Mouse (Mus musculus) embryonic facial prominence, embryonic 13.5 days (tissue): ENCODE results near the gene Tfb1m. TPM values are rescaled to one million over a fixed set of nuclear protein-coding genes. Genes with fewer than 3 reads are reported as not detected.

Experiments used
- ATAC-seq: fragments of 200-750 bp; cut with Nextera tagmentation; 2 replicates; pipeline ENCODE4 v1.8.0; 2017; ENCODE audit warnings: low read depth; ENCODE audit not compliant: insufficient number of reproducible peaks, insufficient read depth, low FRiP score, low TSS enrichment
- H3K27ac ChIP-seq: fragments of 300-500 bp; sonication (generic); 2 replicates; pipeline ENCODE4 v1.5.1; 2015; ENCODE audit warnings: moderate library complexity, mild to moderate bottlenecking, inconsistent platforms
- H3K27me3 ChIP-seq: fragments of 300-500 bp; sonication (generic); 2 replicates; pipeline ENCODE4 v1.6.1; 2015; ENCODE audit warnings: mild to moderate bottlenecking, inconsistent platforms
- H3K36me3 ChIP-seq: fragments of 300-500 bp; sonication (generic); 2 replicates; pipeline ENCODE4 v1.6.1; 2015; ENCODE audit warnings: mild to moderate bottlenecking, inconsistent platforms
- H3K4me1 ChIP-seq: fragments of 300-500 bp; sonication (generic); 2 replicates; pipeline ENCODE4 v1.6.1; 2015; ENCODE audit warnings: inconsistent platforms
- H3K4me2 ChIP-seq: fragments of 300-500 bp; sonication (generic); 2 replicates; pipeline ENCODE4 v1.6.1; 2015; ENCODE audit warnings: moderate library complexity, mild to moderate bottlenecking, inconsistent platforms
- H3K4me3 ChIP-seq: fragments of 300-500 bp; sonication (generic); 2 replicates; pipeline ENCODE4 v1.5.1; 2015; ENCODE audit warnings: mild to moderate bottlenecking, inconsistent platforms
- H3K9ac ChIP-seq: fragments of 300-500 bp; sonication (generic); 2 replicates; pipeline ENCODE4 v1.6.1; 2015; ENCODE audit warnings: mild to moderate bottlenecking, inconsistent platforms
- H3K9me3 ChIP-seq: fragments of 300-500 bp; sonication (generic); 2 replicates; pipeline ENCODE4 v1.6.1; 2016; ENCODE audit warnings: inconsistent platforms
- WGBS: fragments of 180-500 bp; shearing (Covaris S2); methylation state at CpG from one replicate; pipeline ENCODE4 v1.1.7; 2015; ENCODE audit warnings: mixed read lengths; 5-methylcytosine and 5-hydroxymethylcytosine counted together
- polyA plus RNA-seq: library from polyadenylated mRNA; unstranded; fragments of >200 nt; fragmentation: Nextera tagmentation; extraction: Ambion mirVana; gene quantifications from 2 replicates; pipeline ENCODE4 v1.2.1, GENCODE M21; 2015

Tfb1m gene
- polyA plus RNA-seq, 1 experiment from 2014 or later, result 14.1 TPM

- 88% methylated on average over 11 of the region's 11 CpGs for WGBS
- Histone ChIP-seq H3K27me3 (no peaks in the 10 kb centered on the region), H3K36me3 (peaks cover 39% of the 10 kb centered on the region), H3K4me1 (no peaks in the 10 kb centered on the region), H3K4me3 (no peak overlapping the region), H3K9ac (no peak overlapping the region), H3K9me3 (no peaks in the 10 kb centered on the region), H3K27ac (no peak overlapping the region), H3K4me2 (no peak overlapping the region)
- no peak for ATAC-seq
Measured at GRCm38 (mm10) chr17:3490216-3490895, 67.2 kb downstream of the Tfb1m start.

GRCm38 (mm10) chr17:3487721-3488601, 69.6 kb downstream of the Tfb1m start:
- 76% methylated on average over 12 of the region's 12 CpGs for WGBS
- H3K4me1 ChIP-seq, result no peaks in the 10 kb centered on the region
- H3K9ac ChIP-seq, result no peak overlapping the region
- H3K27ac ChIP-seq, result no peak overlapping the region
- H3K27me3 ChIP-seq, result no peaks in the 10 kb centered on the region
- no peak for ATAC-seq
- H3K4me3 ChIP-seq, result no peak overlapping the region
- H3K36me3 ChIP-seq, result peaks cover 46% of the 10 kb centered on the region
- H3K9me3 ChIP-seq, result no peaks in the 10 kb centered on the region
- no peak overlapping the region for H3K4me2 ChIP-seq

GRCm38 (mm10) chr17:3487211-3487610, 70.4 kb downstream of the Tfb1m start:
- no peak overlapping the region for H3K9ac ChIP-seq
- 90% methylated on average over 4 of the region's 4 CpGs for WGBS
- ATAC-seq, result no peak

GRCm38 (mm10) chr17:3485851-3486250, 71.7 kb downstream of the Tfb1m start:
- ATAC-seq, result no peak
- WGBS, result 72% methylated on average over 7 of the region's 7 CpGs
- peaks cover 49% of the 10 kb centered on the region for H3K36me3 ChIP-seq
- H3K4me3 ChIP-seq, result no peak overlapping the region
- H3K27me3 ChIP-seq, result no peaks in the 10 kb centered on the region
- no peaks in the 10 kb centered on the region; the same call in 1 of the 2 replicates for H3K4me1 ChIP-seq
- no peak overlapping the region for H3K4me2 ChIP-seq
- H3K9ac ChIP-seq, result no peak overlapping the region
- H3K9me3 ChIP-seq, result no peaks in the 10 kb centered on the region
- no peak overlapping the region for H3K27ac ChIP-seq

More at GRCm38 (mm10) chr17:3487211-3487610, 70.4 kb downstream of the Tfb1m start:
- Histone ChIP-seq H3K4me3 (no peak overlapping the region), H3K4me1 (no peaks in the 10 kb centered on the region; the same call in 1 of the 2 replicates), H3K9me3 (no peaks in the 10 kb centered on the region), H3K4me2 (no peak overlapping the region), H3K27ac (no peak overlapping the region), H3K27me3 (no peaks in the 10 kb centered on the region), H3K36me3 (peaks cover 47% of the 10 kb centered on the region)

GRCm38 (mm10) chr17:3483091-3483490, 74.5 kb downstream of the Tfb1m start:
- H3K27ac ChIP-seq, result no peak overlapping the region
- H3K27me3 ChIP-seq, result no peaks in the 10 kb centered on the region
- H3K4me3 ChIP-seq, result no peak overlapping the region
- no peak for ATAC-seq
- peaks cover 62% of the 10 kb centered on the region for H3K36me3 ChIP-seq
- no peak overlapping the region for H3K9ac ChIP-seq
- H3K9me3 ChIP-seq, result no peaks in the 10 kb centered on the region
- H3K4me1 ChIP-seq, result no peaks in the 10 kb centered on the region; the same call in 1 of the 2 replicates
- no peak overlapping the region for H3K4me2 ChIP-seq
- 76% methylated on average over 8 of the region's 8 CpGs for WGBS

- peaks cover 62% of the 10 kb centered on the region for H3K36me3 ChIP-seq
- 62% methylated on average over 7 of the region's 7 CpGs for WGBS
- ATAC-seq, result no peak
- H3K9me3 ChIP-seq, result no peaks in the 10 kb centered on the region
- no peaks in the 10 kb centered on the region for H3K27me3 ChIP-seq
- no peak overlapping the region for H3K27ac ChIP-seq
- H3K4me2 ChIP-seq, result no peak overlapping the region
- H3K9ac ChIP-seq, result no peak overlapping the region
- no peak overlapping the region for H3K4me3 ChIP-seq
- H3K4me1 ChIP-seq, result no peaks in the 10 kb centered on the region; the same call in 1 of the 2 replicates
Measured at GRCm38 (mm10) chr17:3481576-3482575, 75.7 kb downstream of the Tfb1m start.

- ATAC-seq, result no peak
- 79% methylated on average over 2 of the region's 2 CpGs for WGBS
- peaks cover 55% of the 10 kb centered on the region for H3K36me3 ChIP-seq
Measured at GRCm38 (mm10) chr17:3476546-3476945, 81.0 kb downstream of the Tfb1m start.

GRCm38 (mm10) chr17:3472018-3472417, 85.6 kb downstream of the Tfb1m start:
- ATAC-seq, result no peak
- no peak overlapping the region for H3K4me3 ChIP-seq
- 86% methylated on average over 6 of the region's 6 CpGs for WGBS

More at GRCm38 (mm10) chr17:3476546-3476945, 81.0 kb downstream of the Tfb1m start:
- no peak overlapping the region for H3K4me2 ChIP-seq
- H3K27ac ChIP-seq, result no peak overlapping the region
- H3K9ac ChIP-seq, result no peak overlapping the region
- no peaks in the 10 kb centered on the region for H3K9me3 ChIP-seq
- no peak overlapping the region for H3K4me3 ChIP-seq
- no peaks in the 10 kb centered on the region for H3K4me1 ChIP-seq
- H3K27me3 ChIP-seq, result no peaks in the 10 kb centered on the region

More at GRCm38 (mm10) chr17:3472018-3472417, 85.6 kb downstream of the Tfb1m start:
- no peak overlapping the region for H3K4me2 ChIP-seq
- no peaks in the 10 kb centered on the region for H3K9me3 ChIP-seq
- no peaks in the 10 kb centered on the region for H3K27me3 ChIP-seq
- H3K9ac ChIP-seq, result no peak overlapping the region
- no peaks in the 10 kb centered on the region for H3K4me1 ChIP-seq
- H3K27ac ChIP-seq, result no peak overlapping the region
- peaks cover 28% of the 10 kb centered on the region for H3K36me3 ChIP-seq

Other genes starting within 250 kb of the Tfb1m start
- 25.2 and 31.8 TPM in 2 replicates for gene Tiam2, start 231.2 kb downstream of the Tfb1m start, polyA plus RNA-seq
- 0.67 and 0.87 TPM in 2 replicates for gene Cldn20, start 25.2 kb downstream of the Tfb1m start, polyA plus RNA-seq
- not detected in 2 replicates for gene Nox3, start 138.5 kb upstream of the Tfb1m start, polyA plus RNA-seq